Mouse (Mus musculus) cerebellum, postnatal 36 days (tissue): ENCODE data around the gene AC134908.4.
A peak's percentile ranks its signal among the peaks of the same experiment; 100 is the strongest.

ENCODE experiments used
- DNase-seq, 2 experiments: peaks; one replicate each; pipeline ENCODE4 v3.0.0; 2021 to 2022; ENCODE audit warnings: mixed read lengths in 2 of 2

Gene AC134908.4

GRCm38 (mm10) chr17:25830806-25831431, 35.5 kb upstream of the AC134908.4 start:
- DNase-seq: no peak

- no peak for DNase-seq
Observed at GRCm38 (mm10) chr17:25830200-25830753, 34.8 kb upstream of the AC134908.4 start.

GRCm38 (mm10) chr17:25829558-25830017, 34.1 kb upstream of the AC134908.4 start:
- no peak for DNase-seq

GRCm38 (mm10) chr17:25828712-25829557, 33.5 kb upstream of the AC134908.4 start, which contains the start of gene Jmjd8:
Jmjd8 (plus strand) TSS chr17:25828867.
- peak; percentile 84 to 86 for DNase-seq

- DNase-seq: no peak
Observed at GRCm38 (mm10) chr17:25828223-25828594, 32.8 kb upstream of the AC134908.4 start.

- no peak for DNase-seq
Observed at GRCm38 (mm10) chr17:25827546-25828222, 32.2 kb upstream of the AC134908.4 start.

GRCm38 (mm10) chr17:25827011-25827410, 31.6 kb upstream of the AC134908.4 start:
- DNase-seq: no peak

GRCm38 (mm10) chr17:25825984-25826570, 30.6 kb upstream of the AC134908.4 start:
- DNase-seq: no peak

- no peak for DNase-seq
Observed at GRCm38 (mm10) chr17:25825311-25825710, 29.9 kb upstream of the AC134908.4 start.

- DNase-seq: no peak
Observed at GRCm38 (mm10) chr17:25824362-25825142, 29.1 kb upstream of the AC134908.4 start.

- DNase-seq: peak; percentile 70 to 86
Observed at GRCm38 (mm10) chr17:25823452-25823851, 28.0 kb upstream of the AC134908.4 start, which contains the start of gene Wdr24. Wdr24 (plus strand) TSS chr17:25823627.

GRCm38 (mm10) chr17:25818851-25819780, 23.7 kb upstream of the AC134908.4 start:
- no peak for DNase-seq

GRCm38 (mm10) chr17:25817662-25818061, 22.2 kb upstream of the AC134908.4 start:
- DNase-seq: no peak

GRCm38 (mm10) chr17:25813471-25813870, 18.0 kb upstream of the AC134908.4 start:
- DNase-seq: peak; percentile 69 to 70

GRCm38 (mm10) chr17:25810890-25811289, 15.4 kb upstream of the AC134908.4 start:
- DNase-seq: peak in 1 of 2 experiments; percentile 10

- peak; percentile 68 to 77 for DNase-seq
Observed at GRCm38 (mm10) chr17:25809606-25810340, 14.3 kb upstream of the AC134908.4 start.

GRCm38 (mm10) chr17:25808789-25809605, 13.5 kb upstream of the AC134908.4 start, which contains the start of gene Fbxl16:
Fbxl16 (plus strand) TSS chr17:25809085.
- DNase-seq: peak; percentile 94 to 97

- DNase-seq: peak in 1 of 2 experiments; percentile 10
Observed at GRCm38 (mm10) chr17:25808028-25808427, 12.6 kb upstream of the AC134908.4 start.

GRCm38 (mm10) chr17:25807452-25807851, 12.0 kb upstream of the AC134908.4 start:
- DNase-seq: peak in 1 of 2 experiments; percentile 9
